Mouse (Mus musculus) adrenal gland, adult 8-10 months (tissue): Measurements from ENCODE around the gene Usp13. TPM values are rescaled to one million over a fixed set of nuclear protein-coding genes. Genes with fewer than 3 reads are reported as not detected.

Experiments
- DNase-seq: peaks from one replicate; pipeline ENCODE4 v3.0.0; 2022
- total RNA-seq, 4 experiments: library from RNA; stranded (reverse); gene quantifications; 2 replicates each; pipeline ENCODE4 v1.2.4; 2022

Gene Usp13
- total RNA-seq, 4 experiments from 2014 or later = 1.8 to 6.1 (median 5.3) TPM

DNA sequence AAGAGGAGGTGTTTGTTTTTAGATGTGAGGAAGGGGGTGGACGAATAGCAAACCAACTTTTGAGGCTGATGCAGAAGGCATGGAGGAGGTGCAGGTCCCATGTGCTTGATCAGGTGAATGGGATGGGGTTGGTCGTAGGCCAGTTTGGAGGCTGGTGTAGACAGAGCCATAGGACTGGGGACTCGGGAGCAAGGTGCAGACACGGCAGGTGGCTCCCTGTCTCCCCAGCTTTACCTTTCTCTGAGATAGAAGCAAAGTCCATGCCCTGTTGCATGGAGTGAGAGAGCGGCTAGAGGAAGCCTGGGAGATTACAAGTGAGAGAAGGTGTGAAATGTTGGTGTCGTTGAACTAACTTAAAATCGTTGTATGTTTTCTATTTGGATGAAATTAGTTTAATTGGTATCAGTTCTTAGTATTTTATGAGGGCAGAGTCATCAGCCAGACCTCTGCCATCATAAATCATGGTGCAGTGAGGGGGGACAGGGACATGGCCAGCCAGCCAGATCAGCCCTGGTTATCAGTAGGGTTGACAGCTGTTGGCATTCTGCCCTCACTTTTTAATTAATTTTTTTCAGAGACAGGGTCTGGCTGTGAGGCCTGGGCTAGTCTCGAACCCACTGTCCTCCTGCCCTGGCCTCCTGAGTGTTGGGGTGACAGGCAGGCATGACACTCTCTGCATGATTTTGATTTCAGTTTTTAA is 122.6 kb downstream of the Usp13 start:
- no peak for DNase-seq

DNA sequence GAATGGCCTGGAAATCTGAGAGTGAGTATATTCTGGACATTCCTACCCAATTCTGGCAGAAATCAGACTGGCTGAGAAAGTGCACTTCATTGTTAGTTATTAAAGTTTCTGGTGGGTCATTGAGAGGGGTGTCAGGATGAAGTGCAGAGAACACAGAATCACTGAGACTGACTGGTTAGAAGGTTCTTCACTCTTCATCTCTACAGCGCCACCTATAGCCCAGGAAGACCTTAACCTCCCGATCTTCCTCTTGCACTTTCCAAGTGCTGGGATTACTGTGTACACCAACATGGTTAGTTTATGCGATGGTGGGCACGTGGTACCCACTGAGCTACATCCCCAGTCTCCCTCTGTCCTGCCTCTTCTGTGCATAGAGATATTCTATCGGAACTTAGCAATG is 130.1 kb downstream of the Usp13 start:
- no peak for DNase-seq

DNA sequence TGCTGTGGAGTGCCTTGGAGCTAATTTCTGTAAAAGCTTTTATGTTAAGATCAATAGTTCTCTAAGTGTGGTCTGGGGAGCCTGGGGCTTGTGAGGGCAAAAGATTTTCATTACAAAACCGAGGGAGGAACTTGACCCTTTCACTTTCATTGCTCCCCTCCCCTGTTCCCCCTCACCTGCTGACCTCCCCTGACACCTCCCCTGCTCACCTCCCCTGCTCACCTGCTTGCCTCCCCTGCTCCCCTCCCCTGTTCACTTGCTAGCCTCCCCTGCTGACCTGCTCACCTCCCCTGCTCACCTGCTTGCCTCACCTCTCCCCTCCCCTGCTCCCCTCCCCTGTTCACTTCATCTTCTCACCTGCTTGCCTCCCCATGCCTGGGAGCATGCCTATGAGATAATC is 134.0 kb downstream of the Usp13 start:
- DNase-seq = no peak

DNA sequence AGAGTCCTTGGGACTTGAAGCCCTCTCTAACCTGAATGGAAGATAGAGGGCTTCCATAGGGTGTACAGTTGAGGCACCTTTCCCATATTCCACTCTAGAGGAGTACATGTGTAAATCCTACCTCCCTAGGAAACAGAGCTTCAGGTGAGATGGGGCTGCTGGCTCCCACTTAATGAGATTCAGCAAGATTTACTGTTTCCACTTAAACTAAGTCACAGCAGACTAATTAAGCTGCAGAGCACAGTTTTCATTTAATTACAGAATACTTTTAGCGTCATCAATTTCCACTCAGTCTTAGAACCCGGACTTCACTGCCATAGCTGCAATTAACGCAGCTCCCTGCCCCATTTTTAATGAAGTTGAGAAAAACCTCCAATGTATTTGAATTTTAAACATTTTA is 144.1 kb downstream of the Usp13 start:
- no peak for DNase-seq

DNA sequence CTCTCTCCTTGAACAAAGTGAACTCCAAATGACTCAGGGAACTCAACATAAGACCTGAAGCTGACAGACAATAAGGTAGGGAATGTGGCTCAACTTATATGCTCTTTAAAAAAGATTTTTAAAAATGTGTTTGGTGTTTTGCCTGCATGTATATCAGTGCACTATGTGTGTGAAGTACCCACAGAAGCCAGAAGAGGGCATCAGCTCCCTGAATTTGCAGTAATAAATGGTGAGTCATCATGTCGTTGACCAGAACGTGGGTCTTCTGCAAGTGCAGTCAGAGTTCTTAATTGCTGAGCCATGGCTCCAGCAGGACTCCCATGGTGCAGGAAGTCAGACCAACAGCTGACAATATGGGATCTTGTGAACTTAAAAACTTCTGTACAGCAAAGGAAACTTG is 148.2 kb downstream of the Usp13 start:
- no peak for DNase-seq

DNA sequence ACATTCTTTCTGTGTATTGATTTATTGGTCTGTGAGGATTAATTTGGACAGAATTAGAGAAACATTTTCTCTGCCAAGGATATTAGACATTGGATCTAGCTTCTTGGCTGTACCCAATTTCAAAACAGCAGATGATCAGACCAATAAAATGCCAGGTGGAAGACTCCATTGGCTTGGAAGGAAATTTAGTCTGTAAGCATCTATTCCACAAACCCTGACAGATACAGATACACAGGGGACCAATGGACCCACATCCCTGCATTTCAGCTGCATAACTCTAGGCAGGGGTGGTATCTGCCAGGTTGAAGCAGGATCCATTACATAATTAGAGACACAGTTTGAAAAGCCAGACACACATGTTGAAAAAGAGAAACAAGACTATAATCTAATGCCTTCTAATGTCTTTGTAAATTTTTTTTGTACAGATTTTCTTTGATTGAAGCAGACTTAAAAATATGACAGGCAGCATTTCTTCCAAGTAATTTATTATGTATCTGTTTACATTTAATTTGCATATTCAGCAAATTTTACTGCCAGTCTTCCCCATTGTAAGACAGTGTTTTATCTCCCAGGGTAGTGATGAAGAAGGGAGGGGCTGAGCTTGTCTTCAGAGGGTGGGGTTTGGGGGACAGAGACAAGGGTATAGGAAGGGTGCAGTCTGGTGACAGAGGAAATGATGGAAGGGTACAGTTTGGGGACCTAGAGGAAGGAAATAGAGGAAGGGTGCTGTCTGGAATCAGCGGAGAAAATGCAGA is 151.5 kb downstream of the Usp13 start:
- no peak for DNase-seq

DNA sequence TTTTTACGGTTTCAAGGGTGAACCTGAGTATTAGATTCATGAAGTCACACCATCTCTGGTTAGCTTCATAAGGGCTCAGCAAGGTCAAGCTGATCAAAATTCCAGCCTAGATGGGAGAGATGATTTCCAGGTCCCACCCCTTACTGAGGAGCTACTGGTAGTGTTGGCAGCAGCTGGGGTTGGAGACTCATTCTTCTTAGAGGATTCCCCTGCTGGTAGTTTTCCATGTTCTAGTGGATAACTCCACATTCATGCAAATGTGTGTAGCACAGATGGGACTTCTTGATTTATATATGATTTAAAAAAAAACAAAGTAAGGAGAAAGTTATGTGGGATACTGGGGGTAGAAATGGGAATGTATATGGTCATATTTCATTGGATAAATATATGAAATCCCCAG is 152.9 kb downstream of the Usp13 start:
- no peak for DNase-seq

DNA sequence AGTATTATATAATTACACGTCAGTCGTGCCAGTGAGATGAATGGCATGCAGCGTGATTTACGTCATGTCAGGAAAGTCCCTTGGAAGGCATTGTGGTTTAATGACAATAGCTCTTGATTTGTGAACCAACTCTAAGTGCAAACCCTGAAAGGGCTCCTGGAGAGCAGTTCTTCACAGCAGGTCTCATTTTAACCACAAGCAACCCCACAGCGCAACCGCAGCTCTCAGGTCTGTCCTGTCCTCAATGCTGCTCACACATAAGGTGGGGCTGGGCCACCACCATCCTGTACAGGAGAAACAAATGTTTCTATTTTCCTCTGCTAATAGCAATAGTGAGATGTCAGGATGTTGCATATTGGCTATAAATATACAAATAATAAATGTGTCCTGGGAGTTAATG is 161.9 kb downstream of the Usp13 start:
- no peak for DNase-seq

DNA sequence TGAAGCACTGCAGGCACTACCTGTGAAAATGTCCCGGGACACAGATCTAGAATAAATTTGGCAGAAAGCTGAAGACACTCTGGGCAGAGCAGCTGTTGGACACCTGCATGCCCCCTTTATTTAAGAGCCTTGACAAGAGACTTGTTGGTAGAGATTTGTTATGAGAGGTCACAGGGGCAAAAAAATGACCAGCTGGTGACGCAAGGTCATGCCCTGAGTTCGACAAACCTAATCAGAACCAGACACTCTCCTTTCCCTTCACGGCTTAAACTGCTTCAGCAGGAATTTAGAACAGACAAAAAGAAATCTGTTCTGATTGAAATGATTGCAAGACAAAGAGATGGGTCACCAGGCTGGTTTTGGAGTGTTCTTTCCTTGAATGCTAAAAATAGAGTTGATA is 162.6 kb downstream of the Usp13 start:
- DNase-seq = no peak

DNA sequence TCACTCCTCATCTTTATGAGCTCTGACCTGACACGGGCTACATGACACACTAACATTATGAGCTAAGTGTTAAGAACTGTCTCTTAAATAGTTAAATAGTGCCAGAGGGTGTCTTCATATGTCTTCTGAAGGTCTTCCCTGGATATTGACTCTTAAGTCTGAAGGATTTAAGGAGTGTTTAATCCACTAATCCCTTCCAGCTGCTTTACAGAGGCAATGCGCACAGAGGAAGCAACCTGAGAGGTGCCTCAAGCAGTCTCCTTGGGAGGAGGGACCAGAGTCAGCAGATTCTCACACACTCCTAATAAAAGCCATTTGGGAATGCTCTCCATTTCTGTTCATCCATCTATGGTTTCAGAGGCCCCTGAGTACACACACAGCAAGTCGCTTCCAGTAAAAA is 167.8 kb downstream of the Usp13 start:
- DNase-seq = no peak

Other genes with a start within 250 kb of the Usp13 start
- gene Gnb4, start 201.0 kb upstream of the Usp13 start, total RNA-seq = 10 to 100 TPM; 37.7 to 82.5 (median 58.9) TPM
- 10 to 100 TPM; 46.4 to 62.4 (median 53.0) TPM for gene Actl6a, start 111.2 kb upstream of the Usp13 start, total RNA-seq
- 100 to 1,000 TPM; 222 to 356 (median 282) TPM for gene Ndufb5, start 80.6 kb upstream of the Usp13 start, total RNA-seq
- gene Mrpl47, start 79.9 kb upstream of the Usp13 start, total RNA-seq = 10 to 100 TPM; 25.6 to 30.9 (median 27.6) TPM